Mouse (Mus musculus) heart, postnatal 36 days (tissue): ENCODE results near the gene Fli1. TPM values are rescaled to one million over a fixed set of nuclear protein-coding genes. Genes with fewer than 3 reads are reported as not detected.
A peak's percentile ranks its signal among the peaks of the same experiment; 100 is the strongest.

Source experiments
- DNase-seq, 2 experiments: peaks; one replicate each; pipeline ENCODE4 v3.0.0; 2021 to 2022
- intact Hi-C: fragments of 180-260 bp; cut with DNase I; formaldehyde crosslinking; loops from one replicate; pipeline ENCODE4 v1.15.1; 2025
- total RNA-seq, 2 experiments: library from RNA; stranded (reverse); gene quantifications; 2 replicates each; pipeline ENCODE4 v1.2.3; 2021

Gene Fli1
- total RNA-seq, 2 experiments from 2014 or later, result 28.2 to 28.8 TPM

DNA sequence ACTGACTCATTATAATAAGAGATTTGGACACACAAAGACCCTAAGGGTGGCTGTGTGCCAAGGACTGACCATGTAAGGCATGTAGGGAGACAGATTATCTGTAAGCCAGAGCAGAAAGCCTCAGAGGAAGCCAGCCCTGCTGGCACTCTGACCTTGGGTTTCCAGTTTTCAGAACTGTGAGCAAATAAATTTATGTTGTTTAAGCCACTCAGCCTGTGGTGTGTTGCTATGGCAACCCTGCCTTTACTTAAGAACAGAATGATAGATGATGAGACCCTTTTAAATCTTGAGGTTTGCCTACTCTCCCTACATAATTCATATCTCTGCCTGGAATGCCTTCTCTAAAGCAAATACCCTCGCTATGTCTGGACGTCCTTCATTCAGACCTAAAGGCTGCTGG, 64.6 kb downstream of the Fli1 start:
- intact Hi-C loops, result no loop called here
- DNase-seq, result peak in 1 of 2 experiments; percentile 33

DNA sequence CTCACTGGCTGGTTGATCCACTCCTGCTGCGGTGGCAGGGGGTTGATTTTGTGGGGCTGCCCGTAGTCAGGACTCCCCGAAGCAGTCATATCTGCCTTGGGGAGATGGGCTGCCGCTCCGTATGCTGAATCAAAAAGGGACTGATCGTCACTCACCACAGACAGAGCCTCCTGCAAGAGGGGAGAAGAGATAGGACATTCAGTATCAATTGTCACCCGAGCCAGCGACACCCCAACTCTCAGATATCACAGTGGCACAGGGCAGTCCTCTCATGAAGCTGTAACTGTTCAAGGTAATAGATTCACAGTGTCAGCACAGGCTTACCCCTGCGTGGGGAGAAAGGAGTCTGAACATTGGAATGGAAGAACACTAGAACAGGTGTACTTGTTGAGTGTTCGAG, 66.1 kb downstream of the Fli1 start:
- intact Hi-C loops, result no loop called here
- DNase-seq, result no peak

DNA sequence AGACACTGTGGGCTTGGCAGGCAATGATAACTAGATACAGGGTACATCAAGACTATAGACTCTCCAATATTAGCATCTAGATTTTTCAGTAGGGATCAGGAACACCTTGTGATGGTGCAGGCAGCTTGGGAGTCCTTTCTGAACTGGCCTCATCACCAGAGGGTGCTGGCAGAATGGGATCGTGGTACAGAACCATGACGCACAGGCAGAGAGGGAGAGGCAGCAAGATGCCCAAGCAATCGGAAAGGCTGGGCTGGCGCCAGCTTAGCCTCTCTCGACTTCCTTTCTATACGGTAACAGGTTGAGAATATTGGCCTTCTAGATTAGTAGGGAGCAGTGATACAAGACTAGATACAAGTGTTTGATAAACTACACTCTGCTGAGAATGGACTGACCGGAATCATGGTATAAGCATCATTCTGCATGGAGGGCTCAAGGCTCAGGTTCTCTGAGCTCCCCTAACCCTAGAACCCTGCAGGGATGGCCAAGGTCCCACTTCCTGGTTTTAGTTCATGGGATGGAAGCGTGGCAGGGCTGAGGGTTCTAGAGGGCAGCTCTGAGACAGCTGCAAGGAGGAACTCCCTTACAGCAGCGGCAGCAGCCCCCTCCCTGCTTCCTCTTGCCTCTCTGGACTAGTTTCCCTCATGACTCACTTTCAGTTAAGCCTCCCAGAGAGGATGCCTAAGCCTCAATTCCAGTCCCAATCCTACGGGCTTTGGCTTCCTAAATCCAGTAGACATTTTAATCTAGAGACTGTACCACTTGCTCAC, 67.9 kb downstream of the Fli1 start:
- DNase-seq, result no peak
- intact Hi-C loops, result no loop called here

DNA sequence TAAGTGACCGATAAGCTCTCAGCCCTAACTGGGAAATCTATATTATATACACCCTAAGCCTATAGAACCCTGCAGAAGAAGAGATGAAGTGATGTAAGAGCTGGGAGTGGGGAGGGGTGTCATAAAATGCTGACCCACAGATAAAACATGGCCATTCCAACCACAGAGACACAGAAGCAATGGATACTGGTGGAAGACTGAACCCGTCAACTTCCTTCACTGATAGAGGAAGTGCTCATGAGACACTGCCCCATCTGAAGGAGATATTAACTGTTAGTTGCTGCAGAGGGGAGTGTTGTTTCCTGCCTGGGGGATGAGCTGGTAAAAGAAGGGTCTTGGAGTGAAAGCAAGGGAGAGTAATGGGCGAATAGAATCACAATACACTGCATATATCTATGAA, 70.3 kb downstream of the Fli1 start:
- DNase-seq, result no peak
- intact Hi-C loops, result no loop called here

DNA sequence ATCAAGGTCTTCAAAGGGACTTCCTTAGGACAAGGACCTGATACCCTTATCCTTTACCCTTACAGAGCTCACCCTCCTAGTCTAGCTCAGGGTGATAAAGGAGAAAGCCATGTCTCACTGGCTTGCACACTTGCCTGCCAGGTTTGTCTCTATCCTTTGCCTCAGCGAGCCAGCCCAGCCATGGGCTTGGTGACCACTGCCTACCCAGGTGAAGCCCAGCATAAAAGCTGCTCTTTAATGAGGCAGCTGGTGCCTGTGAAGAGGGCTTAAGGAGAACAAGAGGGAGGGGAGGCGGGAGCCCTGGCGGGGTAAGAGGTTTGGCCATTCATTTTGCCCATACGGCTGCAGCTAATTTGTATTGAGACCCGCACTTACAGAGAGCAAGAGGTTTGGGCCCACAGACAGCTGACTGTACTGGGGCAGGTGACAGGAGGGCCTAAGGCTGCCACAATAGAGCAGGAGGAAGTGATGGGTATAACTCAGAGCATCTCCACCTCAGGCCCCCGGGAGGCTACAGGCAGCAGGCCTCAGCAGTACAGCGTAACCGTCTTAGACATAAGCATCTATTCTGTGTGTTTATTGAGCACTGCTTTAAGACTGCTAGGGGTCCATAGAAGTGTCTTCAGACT, 73.4 kb downstream of the Fli1 start:
- no peak for DNase-seq
- intact Hi-C loops, result no loop called here

DNA sequence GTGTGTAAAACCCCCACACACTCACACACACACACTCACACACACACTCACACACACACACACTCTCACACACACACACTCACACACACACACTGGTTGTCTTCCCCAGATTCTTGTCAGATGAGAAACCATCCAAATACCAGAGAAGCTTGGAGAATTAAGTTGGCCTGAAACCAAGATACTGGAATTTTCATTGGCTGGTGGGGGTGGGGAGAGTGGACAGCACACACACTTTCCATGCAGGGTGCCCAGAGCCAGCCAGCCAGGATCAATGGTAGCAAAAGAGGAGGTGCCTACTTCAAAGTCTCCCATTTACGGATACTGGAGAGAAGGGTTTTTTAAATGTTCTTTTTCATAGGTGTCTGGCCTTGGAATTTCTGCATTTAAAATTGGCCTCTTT, 74.3 kb downstream of the Fli1 start:
- no peak for DNase-seq
- intact Hi-C loops, result no loop called here

DNA sequence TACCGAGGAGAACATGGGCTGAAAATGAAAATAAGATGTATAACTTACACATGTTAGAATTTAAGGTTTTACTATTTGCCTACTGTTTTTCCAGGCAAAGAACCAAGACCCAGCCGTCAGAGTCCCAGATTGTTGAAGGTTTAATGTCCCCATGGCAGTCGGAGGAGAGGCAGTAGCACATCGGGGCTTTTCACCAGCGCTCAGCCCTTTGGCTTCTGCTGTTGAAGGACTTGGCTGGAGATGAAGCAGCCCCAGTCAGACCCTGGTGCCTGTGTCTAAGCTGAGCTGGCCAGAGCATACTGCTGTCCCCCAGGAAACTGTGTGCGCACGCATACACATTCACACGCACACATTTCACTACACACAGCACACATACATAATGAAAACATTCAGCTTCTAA, 75.2 kb downstream of the Fli1 start:
- intact Hi-C loops, result no loop called here
- no peak for DNase-seq

DNA sequence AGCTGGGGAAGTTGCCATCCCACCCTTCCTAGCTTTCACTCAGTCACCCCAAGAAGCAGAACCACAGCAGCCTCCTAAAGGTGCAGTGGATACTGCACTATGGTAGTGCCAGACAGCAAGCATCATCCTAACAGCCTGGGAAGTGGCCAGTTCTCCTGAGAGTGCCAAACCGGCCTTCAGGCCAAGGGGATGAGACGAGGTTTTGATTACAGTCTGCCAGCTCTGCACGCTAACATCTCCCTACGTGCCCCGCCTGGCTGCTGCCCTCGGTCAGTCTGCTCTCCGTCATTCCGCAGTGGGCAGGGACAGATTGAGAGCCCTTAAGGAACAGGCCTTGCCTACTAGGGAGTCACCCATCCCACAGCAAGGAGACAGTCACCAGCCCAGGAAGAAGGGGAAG, 75.8 kb downstream of the Fli1 start:
- no peak for DNase-seq
- intact Hi-C loops, result no loop called here

DNA sequence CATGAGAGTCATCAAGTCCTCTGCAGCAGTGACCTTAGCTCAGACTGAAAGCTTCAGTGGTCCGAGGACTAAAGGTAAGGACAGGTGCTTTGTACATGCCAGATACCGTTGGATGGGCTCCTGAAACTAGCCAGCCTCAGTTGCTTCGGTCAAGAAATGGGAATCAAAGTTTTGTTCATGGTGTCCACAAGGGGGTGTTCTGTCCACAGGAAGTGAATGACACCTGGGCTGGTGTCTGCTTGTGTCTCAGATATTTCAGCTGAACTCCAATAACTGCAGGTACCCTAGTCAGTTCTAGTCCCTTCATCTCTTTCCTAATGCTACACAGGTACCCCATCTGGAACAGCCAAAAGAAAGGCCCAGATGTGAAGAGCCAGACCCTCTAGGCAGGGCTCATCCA, 86.0 kb downstream of the Fli1 start:
- intact Hi-C loops, result loop anchor here (5.0 kb wide), 1 partner anchor 106 kb away; no protein-coding TSS in a partner anchor
- no peak for DNase-seq

DNA sequence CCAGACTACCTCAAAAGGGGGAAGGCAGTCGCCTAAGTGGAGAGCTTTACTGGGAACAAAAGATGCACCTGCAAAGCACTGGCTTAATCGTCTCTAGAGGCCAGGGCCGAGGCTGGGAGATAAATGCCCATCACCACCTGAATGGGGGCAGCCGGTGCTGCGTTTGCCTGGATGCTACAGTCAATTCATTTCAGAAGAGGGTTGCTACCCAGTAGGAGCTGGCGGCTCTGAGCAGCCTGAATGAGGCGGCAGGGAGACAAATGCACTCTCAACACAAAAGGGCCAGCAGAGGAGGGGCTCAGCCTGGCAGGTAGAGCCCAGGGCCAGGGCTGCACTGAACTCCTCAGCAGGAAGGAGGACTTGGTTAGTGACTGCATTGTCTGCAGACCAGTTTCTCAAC, 92.5 kb downstream of the Fli1 start:
- intact Hi-C loops, result no loop called here
- DNase-seq, result no peak

DNA sequence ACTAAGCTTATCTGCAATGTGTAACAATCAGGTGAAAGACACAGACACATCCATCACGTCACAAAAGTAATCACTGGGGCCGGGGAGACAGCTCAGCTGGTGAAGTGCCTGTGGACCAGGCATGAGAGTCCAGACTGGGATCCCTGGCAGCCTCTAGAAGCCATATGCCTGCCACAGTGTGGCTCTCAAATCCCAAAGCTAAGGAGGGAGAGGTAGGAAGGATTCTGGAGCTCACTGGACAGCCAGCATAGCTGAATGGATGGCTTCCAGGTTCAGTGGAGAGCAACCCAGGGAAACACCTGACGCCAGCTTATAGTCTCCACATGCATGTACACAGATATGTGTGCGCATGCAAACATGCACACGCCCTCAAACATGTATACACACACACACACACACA, 93.9 kb downstream of the Fli1 start:
- intact Hi-C loops, result no loop called here
- no peak for DNase-seq

DNA sequence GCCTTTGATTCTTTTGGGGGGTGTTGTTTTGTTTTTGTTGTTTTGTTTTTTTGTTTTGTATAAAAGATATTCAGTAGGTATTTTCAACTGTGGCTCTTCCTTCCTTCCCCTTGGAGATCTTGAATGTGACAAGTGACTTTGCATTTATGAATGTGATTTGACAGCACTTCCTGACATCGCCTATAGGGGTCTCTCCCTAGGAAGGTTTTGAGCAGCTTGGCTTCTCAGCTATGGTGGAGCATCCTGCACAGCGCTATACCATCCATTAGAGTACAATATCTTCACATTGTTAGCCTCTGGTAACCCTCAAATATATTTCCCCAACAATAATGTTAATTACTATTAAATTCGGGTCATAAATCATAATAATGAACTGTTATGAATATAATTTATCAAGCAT, 96.9 kb downstream of the Fli1 start:
- intact Hi-C loops, result no loop called here

DNA sequence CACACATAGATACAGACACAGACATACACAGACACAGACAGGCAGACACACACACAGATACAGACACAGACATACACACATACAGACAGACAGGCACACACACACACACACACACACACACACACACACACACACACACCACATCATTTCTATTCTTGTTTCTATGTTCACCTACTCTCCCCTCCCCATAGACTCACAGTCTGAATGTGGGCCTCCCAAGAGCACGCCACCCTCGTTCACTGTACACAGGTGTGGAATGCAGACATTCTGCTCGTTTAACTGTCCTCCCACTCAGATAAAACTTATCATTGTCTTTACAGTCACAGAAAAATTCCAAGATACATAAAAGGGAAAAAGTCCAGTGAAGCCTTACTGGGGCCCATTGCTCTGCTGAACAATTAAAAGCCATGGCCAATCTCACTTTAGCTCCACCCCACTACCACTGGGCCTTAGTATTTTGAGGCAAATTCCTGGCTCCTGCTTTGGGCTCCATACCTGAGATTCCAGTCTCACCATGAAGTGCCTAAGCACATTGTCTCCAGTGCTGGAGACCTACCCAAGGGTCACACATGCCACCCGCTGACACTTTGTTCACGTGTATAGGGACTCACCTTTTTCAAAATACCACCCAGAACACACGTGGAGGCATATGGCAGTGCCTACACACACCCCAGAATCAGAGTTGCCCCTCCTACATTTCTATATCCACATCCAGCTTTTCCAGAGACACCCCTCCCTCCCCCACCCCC, 98.0 kb downstream of the Fli1 start:
- intact Hi-C loops, result no loop called here
- no peak for DNase-seq

More for the DNA sequence above, 96.9 kb downstream of the Fli1 start:
- no peak for DNase-seq

DNA sequence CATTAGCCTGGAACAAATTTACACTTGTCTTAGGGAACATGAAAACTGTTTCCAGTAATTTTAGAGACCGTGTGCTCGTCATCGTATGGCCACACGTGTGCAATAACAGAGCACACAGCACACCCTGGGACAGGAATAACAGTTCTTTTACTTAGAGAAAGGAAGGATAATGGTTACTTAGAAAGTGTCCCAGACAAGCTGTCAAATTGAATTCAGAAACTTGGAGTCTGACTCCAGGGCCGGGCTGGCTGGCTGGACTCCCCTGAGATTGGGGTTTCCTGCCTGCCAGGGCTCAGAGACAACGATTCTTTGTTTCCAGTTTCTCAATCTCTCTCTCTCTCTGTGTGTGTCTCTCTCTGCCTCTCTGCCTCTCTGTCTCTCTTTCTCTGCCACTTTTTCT, 98.8 kb downstream of the Fli1 start:
- intact Hi-C loops, result no loop called here
- DNase-seq, result peak; percentile 41 to 46

DNA sequence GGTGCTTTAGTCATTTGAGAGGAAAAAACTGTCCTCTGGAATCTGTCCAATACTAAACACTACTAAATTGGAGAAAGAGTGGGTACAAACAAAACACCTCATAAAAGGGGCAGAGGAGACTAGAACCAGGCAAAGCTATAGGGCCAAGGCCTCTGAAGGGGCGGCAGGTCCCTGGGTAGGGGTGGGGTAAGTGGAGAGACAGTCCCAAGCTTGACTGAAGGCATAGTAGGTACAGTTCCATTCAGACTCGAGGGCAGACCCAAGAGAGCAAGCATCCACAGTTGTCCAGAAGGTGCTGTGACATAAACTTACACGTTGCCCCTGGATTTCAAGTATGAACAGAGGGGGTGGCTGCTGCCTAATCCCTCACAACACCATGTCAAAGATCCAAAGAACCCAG, 99.5 kb downstream of the Fli1 start:
- intact Hi-C loops, result no loop called here
- DNase-seq, result no peak

DNA sequence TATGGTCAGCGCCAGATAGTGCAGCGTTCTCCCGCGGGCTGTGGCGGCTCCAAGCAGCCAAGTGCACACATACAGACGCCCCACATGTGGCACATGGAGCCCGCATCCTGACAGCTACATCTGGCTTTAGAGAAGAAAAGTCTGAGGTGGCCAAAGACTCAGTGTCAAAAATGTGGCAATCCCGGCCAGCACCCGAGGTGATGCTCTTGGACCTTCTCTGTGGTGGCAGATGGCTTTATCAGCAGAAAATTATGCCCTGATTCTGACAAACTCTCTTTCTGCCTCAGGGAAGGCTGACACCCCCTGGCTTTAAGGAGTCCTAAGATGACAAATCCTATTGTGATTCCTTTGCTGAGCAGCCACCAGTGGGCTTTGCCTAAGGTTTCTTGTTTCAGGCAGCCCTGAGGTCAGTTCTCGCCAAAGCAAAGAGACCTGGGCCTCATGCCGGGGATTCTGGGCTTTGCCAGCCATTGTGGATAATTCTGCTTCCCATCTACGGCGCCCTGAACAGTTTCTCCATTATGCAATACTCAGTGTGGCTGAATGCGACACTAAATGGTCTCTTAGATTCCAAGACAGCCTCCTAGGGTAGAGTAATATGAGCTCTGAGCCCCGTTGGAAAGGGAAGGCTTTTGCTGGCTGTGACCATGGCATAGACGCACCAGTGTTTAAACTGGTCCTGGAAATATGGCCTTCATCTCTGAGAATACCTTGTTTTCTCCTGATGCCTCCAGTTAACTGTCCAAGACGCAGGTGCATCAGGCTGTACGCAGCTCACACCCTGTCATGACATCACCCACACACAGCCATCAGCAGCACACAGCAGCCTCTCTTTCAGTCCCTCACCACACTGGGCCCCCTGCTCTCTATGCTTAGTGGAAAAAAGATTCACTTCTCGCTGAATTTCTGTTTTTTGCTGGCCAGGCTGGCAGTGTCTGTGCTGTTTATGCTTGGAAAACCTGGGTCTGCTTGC, 108.1 kb downstream of the Fli1 start:
- DNase-seq, result peak; percentile 41 to 54
- intact Hi-C loops, result no loop called here

DNA sequence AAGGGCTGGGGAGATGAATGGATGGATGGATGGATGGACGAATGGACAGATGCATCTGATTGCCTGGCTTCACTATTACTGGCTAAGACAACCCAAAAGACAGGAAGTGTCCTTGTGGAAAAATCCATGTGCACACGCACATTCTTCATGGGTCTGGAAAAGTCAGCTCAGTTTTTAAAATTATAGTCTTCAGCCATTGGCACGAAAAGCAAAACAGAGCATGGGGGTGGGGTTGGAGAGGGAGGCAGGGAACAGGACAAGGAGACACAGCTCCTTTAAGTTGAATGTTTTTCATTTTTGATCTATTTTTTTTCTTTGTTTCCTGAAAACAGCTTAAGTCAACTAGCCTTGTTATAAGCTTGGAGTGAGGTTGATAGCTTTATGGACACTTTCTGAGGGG, 111.6 kb downstream of the Fli1 start:
- DNase-seq, result no peak
- intact Hi-C loops, result no loop called here

DNA sequence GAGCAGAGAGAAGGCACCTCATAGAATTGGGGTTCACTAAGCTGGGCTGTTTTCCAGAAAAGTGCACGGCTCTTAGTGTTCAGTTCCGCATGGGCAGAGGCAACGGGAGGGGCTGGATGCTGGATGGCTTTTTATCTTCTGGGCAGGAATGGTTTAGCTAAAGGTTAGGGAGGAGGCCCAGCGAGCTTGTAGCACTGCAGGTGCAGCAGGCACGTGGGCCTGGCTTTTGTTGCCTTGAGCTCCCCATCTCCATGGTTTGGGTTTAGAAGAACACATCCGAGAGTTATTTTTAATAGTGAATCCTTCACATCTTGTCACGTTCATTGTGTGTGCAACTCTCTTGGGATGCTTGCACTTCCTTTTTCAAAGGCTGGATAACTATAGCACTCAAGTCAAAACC, 117.3 kb downstream of the Fli1 start:
- intact Hi-C loops, result no loop called here
- no peak for DNase-seq

DNA sequence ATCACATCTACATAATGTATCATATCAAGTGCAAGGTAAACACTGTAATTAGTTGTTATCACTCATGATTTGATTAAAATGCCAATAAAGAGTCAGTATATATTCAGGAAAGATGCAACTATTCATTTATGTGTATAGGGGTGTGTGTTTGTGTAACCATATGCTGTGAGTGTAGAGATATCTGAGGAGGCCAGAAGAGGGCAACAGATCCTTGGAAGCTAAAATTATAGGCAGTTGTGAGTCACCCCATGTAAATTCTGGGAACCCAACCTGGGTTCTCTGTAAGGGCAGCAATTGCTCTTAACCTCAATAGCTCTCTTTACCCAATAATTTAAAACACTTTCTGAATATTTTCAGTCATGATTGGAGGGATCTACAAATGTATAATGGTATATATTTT, 122.0 kb downstream of the Fli1 start:
- no peak for DNase-seq
- intact Hi-C loops, result no loop called here

DNA sequence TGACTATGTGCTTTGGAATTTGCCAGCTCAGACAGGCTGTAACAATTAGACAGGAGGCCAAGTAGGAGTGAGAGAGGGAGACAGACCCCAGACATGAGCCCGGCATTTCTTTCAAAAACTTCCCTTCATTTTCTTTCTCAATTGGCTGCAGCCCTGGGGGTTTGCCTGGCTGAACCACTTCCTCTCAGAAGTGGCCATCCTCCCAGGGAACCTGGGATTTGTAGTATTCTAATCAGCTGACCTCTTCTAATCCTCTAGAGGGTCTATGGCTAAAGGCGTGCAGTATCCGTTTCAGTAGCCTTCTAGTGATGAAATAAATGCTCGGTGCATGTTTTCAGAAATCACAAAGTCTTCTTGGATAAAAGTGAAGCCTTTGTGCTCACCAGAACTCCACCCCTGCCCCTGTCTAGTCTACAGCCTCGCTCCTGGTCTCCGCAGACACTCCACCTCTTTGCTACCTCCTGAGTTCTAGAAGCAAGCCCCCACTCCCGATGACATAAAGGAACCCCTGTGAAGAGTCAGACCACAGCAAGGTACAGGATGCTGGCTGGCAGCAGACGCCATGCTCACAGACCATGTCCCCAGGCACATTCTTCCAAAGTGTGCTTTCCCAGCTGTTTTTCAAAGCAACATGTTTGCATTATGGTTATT, 125.1 kb downstream of the Fli1 start:
- no peak for DNase-seq
- intact Hi-C loops, result no loop called here
